Mouse (Mus musculus) heart, postnatal 0 days (tissue): Measurements from ENCODE around the gene Pea15a. TPM values are rescaled to one million over a fixed set of nuclear protein-coding genes. Genes with fewer than 3 reads are reported as not detected.
A peak's percentile ranks its signal among the peaks of the same experiment; 100 is the strongest.

Source experiments
- ATAC-seq: fragments of 200-750 bp; cut with Nextera tagmentation; 2 replicates; pipeline ENCODE4 v1.8.0; 2017; ENCODE audit warnings: low read depth, moderate number of reproducible peaks, moderate library complexity; ENCODE audit not compliant: insufficient read depth
- DNase-seq: peaks from one replicate; pipeline ENCODE4 v3.0.0-alpha.2; 2016; ENCODE audit warnings: low spot score
- H3K27ac ChIP-seq: fragments of 300-500 bp; sonication (generic); 2 replicates; pipeline ENCODE4 v1.5.1; 2014; ENCODE audit warnings: low read depth, mild to moderate bottlenecking
- H3K27me3 ChIP-seq: fragments of 300-500 bp; sonication (generic); 2 replicates; pipeline ENCODE4 v1.6.1; 2014; ENCODE audit warnings: low read length, mixed read lengths; ENCODE audit not compliant: control insufficient read depth, insufficient read depth
- H3K36me3 ChIP-seq: fragments of 300-500 bp; sonication (generic); replicated peaks from 2 replicates; pipeline ENCODE4 v1.6.1; 2014; ENCODE audit warnings: low read length, mixed read lengths; ENCODE audit not compliant: control insufficient read depth, insufficient read depth
- H3K4me1 ChIP-seq: fragments of 300-500 bp; sonication (generic); 2 replicates; pipeline ENCODE4 v1.6.1; 2014; ENCODE audit warnings: antibody characterized with exemption; ENCODE audit not compliant: control insufficient read depth, insufficient read depth
- H3K4me2 ChIP-seq: fragments of 300-500 bp; sonication (generic); 2 replicates; pipeline ENCODE4 v1.6.1; 2014; ENCODE audit warnings: low read depth, mild to moderate bottlenecking, low read length, moderate library complexity
- H3K4me3 ChIP-seq: fragments of 300-500 bp; sonication (generic); 2 replicates; pipeline ENCODE4 v1.5.1; 2014; ENCODE audit warnings: low read depth, low read length
- H3K9ac ChIP-seq: fragments of 300-500 bp; sonication (generic); replicated peaks from 2 replicates; pipeline ENCODE4 v1.6.1; 2014; ENCODE audit warnings: low read depth, low read length, mixed read lengths
- H3K9me3 ChIP-seq: fragments of 300-500 bp; sonication (generic); replicated peaks from 2 replicates; pipeline ENCODE4 v1.6.1; 2016; ENCODE audit warnings: low read length; ENCODE audit not compliant: control insufficient read depth
- CTCF ChIP-seq: IDR thresholded peaks from 2 replicates; pipeline ENCODE4 v1.5.1; 2016; ENCODE audit warnings: antibody characterized with exemption, control low read depth, low read depth
- EP300 ChIP-seq: IDR thresholded peaks from 2 replicates; pipeline ENCODE4 v1.6.1; 2016; ENCODE audit warnings: antibody characterized with exemption, low read depth
- WGBS: fragments of 180-500 bp; shearing (Covaris S2); extraction: QIAGEN DNeasy Blood & Tissue Kit; methylation state at CpG from one replicate; pipeline ENCODE4 v1.1.7; 2014; 5-methylcytosine and 5-hydroxymethylcytosine counted together
- polyA plus RNA-seq: library from polyadenylated mRNA; unstranded; fragments of >200 nt; fragmentation: Nextera tagmentation; extraction: Ambion mirVana; gene quantifications from 2 replicates; pipeline ENCODE4 v1.2.1, GENCODE M21; 2015
- total RNA-seq: library from RNA; depleted of rRNA; stranded (reverse); fragments of >200 nt; gene quantifications from 2 replicates; pipeline ENCODE4 v1.2.3, GENCODE M21; 2014; ENCODE audit warnings: low replicate concordance

The Pea15a gene
- total and polyA plus RNA-seq, 2 experiments from 2014 or later = 99.3 to 105 TPM

- Histone ChIP-seq H3K36me3 (peaks cover 84% of the 10 kb centered on the region), H3K27ac (no peak overlapping the region), H3K4me3 (no peak overlapping the region), H3K9ac (no peak overlapping the region), H3K4me2 (no peak overlapping the region), H3K9me3 (no peaks in the 10 kb centered on the region), H3K27me3 (no peaks in the 10 kb centered on the region), H3K4me1 (peaks cover 4% of the 10 kb centered on the region)
- ATAC-seq (no peak), DNase-seq (no peak)
- TF ChIP-seq CTCF (no peak), EP300 (no peak)
- 90% methylated on average over 21 of the region's 21 CpGs for WGBS
Observed at GRCm38 (mm10) chr1:172172381-172172780, 34.2 kb downstream of the Pea15a start.

GRCm38 (mm10) chr1:172169809-172170208 is 36.8 kb downstream of the Pea15a start:
- Histone ChIP-seq H3K36me3 (peaks cover 92% of the 10 kb centered on the region), H3K9ac (no peak overlapping the region), H3K27me3 (no peaks in the 10 kb centered on the region), H3K4me1 (peaks cover 4% of the 10 kb centered on the region), H3K4me2 (no peak overlapping the region), H3K4me3 (no peak overlapping the region), H3K9me3 (no peaks in the 10 kb centered on the region), H3K27ac (no peak overlapping the region)
- WGBS = 88% methylated on average over 5 of the region's 5 CpGs
- ATAC-seq = no peak
- DNase-seq = no peak
- TF ChIP-seq CTCF (no peak), EP300 (no peak)

DNA sequence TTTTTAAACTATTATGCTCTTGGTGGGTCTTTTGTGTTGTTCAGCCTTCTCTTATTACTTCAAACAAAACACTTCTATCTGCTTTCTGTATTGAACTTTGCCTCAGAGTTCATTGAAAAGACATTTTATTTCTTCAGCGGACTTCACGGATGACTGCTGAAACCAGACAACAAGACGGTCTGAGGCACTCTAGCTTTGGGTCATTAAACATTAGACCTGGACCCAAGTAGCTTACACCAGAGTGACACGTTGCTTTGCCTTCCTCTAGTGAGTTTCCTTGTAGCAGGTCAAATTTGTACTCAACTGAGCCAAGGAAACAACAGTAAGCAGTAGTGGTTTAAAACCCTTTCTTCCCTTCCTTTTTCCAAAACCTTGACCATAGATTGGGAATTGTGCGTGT is 38.7 kb downstream of the Pea15a start:
- no peak for ATAC-seq
- H3K9ac ChIP-seq = no peak overlapping the region
- no peak overlapping the region for H3K4me3 ChIP-seq
- H3K27me3 ChIP-seq = no peaks in the 10 kb centered on the region
- 90% methylated on average over 5 of the region's 5 CpGs for WGBS
- H3K4me1 ChIP-seq = peaks cover 4% of the 10 kb centered on the region
- peaks cover 76% of the 10 kb centered on the region for H3K36me3 ChIP-seq
- no peak overlapping the region for H3K27ac ChIP-seq
- no peak for TF ChIP-seq EP300
- no peak for TF ChIP-seq CTCF
- no peak for DNase-seq
- H3K4me2 ChIP-seq = no peak overlapping the region
- H3K9me3 ChIP-seq = no peaks in the 10 kb centered on the region

GRCm38 (mm10) chr1:172162959-172163358 is 43.6 kb downstream of the Pea15a start:
- Histone ChIP-seq H3K27ac (no peak overlapping the region), H3K27me3 (no peaks in the 10 kb centered on the region), H3K9ac (0 out of 2 replicates have a peak overlapping the region, but pooled peaks have one; percentile 33), H3K4me1 (peaks cover 15% of the 10 kb centered on the region), H3K4me2 (no peak overlapping the region), H3K4me3 (no peak overlapping the region), H3K36me3 (peaks cover 38% of the 10 kb centered on the region), H3K9me3 (no peaks in the 10 kb centered on the region)
- ATAC-seq (no peak), DNase-seq (no peak)
- TF ChIP-seq EP300 = no peak
- no peak for TF ChIP-seq CTCF
- WGBS = 89% methylated on average over 6 of the region's 6 CpGs

GRCm38 (mm10) chr1:172162009-172162408 is 44.6 kb downstream of the Pea15a start:
- Histone ChIP-seq H3K27ac (no peak overlapping the region), H3K36me3 (peaks cover 29% of the 10 kb centered on the region), H3K9me3 (no peaks in the 10 kb centered on the region), H3K9ac (no peak overlapping the region), H3K4me3 (no peak overlapping the region), H3K4me2 (no peak overlapping the region), H3K27me3 (no peaks in the 10 kb centered on the region), H3K4me1 (peaks cover 15% of the 10 kb centered on the region)
- WGBS = 90% methylated on average over 1 of the region's 1 CpGs
- TF ChIP-seq CTCF = peak; percentile 65
- TF ChIP-seq EP300 = no peak
- DNase-seq = peak; percentile 52
- peak; percentile 47; the same call in 1 of the 2 replicates for ATAC-seq

DNA sequence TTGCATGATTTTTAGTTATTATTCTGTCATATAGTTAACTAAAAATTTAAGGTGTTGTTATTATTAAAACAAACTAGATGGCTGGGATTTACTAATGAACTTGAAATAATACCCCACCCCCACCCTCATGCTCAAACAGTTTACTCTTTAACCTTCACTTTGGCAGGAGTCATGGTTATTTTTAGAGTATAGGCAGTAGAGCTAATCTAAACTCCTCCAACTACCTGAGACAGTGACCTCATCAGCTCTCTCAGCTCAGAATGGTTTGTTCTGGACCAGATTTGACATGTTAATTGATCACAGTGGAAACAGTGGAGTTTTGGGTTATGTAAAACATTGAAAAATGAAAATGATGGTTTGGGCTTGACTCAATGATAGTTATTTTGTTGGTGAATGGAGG is 46.1 kb downstream of the Pea15a start:
- Histone ChIP-seq H3K9ac (no peak overlapping the region; the same call in 1 of the 2 replicates), H3K4me3 (no peak overlapping the region), H3K27me3 (no peaks in the 10 kb centered on the region), H3K4me1 (peaks cover 15% of the 10 kb centered on the region), H3K27ac (peak overlapping the region; percentile 83), H3K9me3 (no peaks in the 10 kb centered on the region), H3K36me3 (peaks cover 27% of the 10 kb centered on the region), H3K4me2 (peak overlapping the region; percentile 25)
- TF ChIP-seq CTCF (no peak), EP300 (0 out of 2 replicates have a peak, but pooled peaks have one; percentile 16)
- peak; percentile 62 for DNase-seq
- ATAC-seq = peak; percentile 76; the same call in 1 of the 2 replicates
